Mouse (Mus musculus): ENCODE data around the gene Rsbn1l.

Gene Rsbn1l

DNA sequence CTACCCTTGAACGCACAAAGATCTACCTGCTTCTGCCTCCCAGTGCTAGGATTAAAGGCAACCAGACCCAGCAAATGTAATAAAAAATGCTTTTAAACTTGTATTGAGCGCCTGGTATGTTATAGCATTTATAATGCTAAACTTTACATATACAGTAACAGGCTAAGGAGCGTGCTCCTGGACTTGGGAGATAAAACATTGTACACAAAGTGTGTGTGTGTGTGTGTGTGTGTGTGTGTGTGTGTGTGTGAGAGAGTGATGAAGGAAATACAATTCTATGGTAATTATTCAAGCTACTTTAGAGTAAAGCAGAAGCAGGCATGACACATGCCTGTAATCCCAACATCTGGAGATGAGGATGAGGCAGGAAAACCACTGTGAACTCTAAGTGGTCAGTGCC lies at the start of gene Rsbn1l:
Gene Rsbn1l (minus strand): TSS at position 101 of the 400 bp plus-strand sequence.
- DNase-seq (ENCODE audit: low spot score) = no peak

DNA sequence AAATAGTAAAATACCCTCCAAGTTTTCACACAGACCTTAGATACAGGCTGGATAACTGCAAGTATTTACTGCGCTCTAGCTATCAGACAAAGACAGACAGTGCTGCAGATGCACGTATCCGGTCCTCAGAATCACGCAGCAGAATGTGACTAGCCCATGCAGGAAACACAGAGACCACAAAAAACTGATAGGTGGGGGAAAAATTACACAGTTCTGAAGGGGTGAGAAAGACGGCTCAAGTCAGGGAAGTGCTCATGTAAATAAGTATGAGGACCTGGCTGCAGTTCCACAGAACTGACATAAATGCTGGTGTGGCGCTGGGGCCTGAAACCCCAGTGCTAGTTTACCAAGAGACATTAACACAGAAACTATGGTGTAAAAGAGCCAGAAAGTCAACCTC lies 46.5 kb upstream of the Rsbn1l start:
- DNase-seq (ENCODE audit: low spot score) = no peak

DNA sequence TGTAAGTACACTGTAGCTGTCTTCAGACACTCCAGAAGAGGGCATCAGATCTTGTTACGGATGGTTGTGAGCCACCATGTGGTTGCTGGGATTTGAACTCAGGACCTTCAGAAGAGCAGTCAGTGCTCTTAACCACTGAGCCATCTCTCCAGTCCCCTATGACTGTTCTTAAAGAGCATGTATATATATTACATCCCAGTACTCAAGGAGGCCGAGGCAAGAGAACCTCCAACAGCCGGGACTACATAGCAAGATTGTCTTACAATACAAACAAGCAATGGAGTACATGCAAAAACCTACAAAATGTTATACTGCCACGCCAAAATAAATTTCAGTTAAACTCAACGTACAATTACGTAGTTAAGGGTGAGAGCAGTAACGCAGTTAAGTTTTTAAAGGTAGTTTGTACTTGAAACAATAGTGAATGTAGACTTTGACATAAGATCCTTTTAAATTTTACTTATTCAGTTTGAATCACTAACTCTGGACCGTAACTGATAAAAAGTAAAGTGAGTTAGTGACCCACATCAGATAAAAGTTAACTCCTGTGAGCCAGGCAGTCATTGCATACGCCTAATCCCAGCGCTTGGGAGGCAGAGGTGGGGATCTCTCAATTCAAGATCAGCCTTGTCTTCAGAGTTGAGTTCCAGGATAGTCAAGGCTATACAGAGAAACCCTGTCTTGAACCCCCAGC lies 45.6 kb upstream of the Rsbn1l start:
- DNase-seq (ENCODE audit: low spot score) = no peak

DNA sequence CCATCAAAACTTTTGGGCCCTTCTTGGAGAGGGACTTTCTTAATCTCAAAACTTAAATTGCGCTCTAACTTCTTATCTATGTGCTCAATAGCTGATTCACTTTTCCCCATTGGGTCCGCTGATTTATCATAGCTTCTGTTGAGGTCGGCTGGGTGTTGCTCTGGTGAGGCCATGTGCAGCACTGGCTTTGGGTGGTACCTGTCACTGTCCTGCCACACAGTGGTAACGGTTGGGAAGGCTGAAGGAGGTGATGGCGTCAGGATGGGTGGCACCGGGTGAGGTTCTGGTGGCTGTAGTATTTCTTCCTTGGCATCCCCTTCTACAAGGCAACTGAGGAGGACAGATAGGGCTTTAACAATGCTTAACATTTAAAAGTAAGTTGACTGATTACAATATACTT lies 42.2 kb upstream of the Rsbn1l start:
- DNase-seq (ENCODE audit: low spot score) = no peak

DNA sequence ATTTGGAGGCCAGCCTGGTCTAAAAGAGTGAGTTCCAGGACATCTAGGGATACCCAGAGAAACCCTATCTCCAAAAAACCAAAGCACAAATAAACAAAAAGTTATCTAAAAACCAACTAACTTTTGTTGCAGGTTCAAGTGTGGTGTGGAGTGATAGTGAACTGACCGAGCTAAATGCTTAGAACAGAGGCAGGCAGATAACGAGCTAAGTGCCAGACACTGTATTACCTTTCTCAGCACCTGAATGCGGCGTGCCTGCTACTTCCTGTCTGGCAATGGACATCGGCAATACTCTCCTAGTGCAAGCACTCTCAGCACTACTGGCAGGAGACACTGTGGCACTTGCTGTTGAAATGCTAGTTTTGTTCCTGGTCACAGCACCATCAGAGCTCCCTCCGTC lies 41.4 kb upstream of the Rsbn1l start:
- no peak for DNase-seq (ENCODE audit: low spot score)

DNA sequence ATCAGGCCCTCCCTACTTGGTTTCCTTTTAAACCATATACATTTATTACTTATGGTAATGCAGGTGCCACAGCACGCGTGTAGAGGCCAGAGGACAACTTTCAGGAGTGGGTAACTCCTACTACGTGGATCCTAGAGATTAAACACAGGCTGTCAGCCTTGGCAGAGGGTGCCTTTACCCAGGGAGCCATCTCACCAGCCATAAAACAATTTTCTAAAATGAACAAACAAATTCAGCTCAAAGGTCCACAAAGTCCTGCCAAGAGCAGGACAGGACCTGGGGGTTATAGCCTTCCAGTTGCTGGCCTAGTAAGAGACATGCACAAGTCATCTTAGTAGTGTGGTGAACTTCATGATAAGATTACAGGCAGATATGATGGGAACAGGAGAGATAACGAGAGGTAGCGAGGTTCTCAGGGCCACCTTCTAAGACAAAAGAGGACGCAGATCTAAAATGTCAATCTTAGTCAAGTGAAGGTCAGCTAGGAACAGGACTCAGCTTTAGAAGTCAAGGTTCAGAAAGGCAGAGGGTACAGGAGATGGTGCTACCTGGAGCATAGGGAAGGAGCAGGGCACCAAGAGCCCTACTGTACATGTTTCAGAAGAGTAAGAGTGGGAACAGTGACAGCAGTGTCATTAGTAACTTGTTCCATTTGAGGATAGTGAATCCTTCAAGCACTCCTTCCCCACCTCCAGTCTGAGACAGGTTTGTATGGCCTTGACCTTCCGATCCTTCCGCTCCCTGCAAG lies 34.0 kb upstream of the Rsbn1l start:
- no peak for DNase-seq (ENCODE audit: low spot score)

DNA sequence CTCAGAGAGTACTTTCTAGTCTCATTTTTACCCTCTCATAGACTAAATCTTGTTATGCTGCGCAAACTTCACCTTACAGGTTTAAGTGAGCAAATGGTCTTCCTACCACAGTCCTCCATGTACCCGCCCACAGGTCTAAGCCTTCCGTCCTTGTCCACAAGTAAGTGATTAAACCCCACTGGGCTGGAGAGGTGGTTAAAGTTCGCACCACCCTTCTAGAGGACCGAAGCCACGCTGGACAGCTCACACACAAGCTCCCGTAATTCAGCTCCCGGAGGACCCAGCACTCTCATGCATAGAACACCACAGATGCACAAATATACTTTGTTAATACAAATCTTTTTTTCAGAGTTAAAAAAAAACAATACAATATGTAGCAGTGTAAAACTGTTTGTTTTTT lies 30.1 kb upstream of the Rsbn1l start:
- no peak for DNase-seq (ENCODE audit: low spot score)

DNA sequence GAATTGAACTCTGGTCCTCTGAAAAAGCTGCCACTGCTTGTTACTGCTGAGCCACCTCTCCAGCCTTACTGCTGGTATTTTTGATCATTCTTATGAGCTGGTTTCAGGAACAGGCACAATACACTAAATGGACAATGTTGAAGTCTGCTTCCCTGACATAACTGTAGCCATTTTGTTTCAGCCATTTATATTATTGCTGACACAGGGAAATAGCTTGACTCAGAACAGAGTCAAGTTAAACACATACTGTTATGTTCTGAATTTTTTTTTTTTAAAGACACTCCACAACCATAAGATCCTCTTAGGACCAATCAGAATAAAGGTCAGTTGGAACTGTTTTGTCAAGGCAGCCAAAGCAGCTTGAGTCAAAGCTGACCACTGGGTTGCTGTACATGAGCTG lies 27.3 kb upstream of the Rsbn1l start:
- no peak for DNase-seq (ENCODE audit: low spot score)

DNA sequence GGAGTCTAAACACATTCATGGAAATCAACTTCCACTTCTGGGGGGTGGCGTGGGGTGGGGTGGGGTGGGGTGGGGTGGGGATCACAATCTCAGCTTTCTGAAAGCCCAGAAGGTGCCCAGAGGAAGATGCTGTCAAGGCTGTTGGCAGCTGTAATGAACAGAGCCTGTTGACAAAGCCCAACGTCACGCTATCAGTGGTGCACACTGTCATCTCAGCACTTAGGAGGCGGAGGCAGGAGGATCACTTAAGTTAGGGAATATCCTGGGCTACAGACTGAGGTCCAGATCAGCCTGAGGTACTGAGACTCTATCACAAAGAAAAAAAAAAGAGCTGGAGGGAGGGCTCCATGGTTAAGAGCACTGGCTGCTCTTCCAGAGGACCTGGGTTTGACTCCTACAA lies 18.5 kb upstream of the Rsbn1l start:
- DNase-seq (ENCODE audit: low spot score) = no peak

DNA sequence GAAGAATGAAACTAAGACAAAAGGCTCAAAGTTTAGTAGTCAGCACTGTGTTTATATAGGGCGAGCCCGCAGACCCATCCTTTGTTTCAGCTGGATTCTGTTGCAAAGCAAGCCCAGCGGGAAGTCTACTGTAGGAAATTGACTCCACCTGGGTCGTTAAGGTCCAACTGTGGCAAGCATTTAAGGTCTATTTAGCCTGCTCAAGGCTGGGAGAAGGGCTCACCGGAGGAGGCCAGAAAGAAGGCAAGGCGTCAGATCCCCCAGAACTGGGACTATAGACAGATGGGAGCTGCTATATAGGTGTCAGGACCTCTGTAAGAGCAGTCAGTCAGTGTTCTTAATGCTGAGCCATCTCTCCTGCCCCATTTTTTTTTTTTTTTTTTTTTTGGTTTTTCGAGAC lies 17.8 kb upstream of the Rsbn1l start:
- DNase-seq (ENCODE audit: low spot score) = no peak

DNA sequence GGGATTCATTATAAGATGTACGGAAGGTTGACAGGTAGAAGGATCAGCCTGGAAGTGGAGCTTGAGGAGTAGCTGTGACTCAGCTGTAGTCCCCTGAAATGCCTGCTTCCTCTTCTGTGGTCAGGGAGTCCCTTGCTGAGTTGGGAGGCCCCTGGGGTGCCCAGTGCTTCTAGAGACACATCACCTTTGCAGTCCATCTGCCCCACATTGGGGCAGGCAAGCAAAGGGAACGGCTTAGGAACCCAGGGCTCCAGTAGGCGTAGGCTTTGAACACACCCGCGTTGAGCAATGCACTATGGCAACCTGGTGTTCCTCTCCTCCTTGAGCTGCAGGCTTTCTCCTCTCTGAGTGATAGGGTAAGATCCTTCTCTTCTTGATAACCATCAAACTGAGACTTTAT lies 16.9 kb upstream of the Rsbn1l start:
- no peak for DNase-seq (ENCODE audit: low spot score)

DNA sequence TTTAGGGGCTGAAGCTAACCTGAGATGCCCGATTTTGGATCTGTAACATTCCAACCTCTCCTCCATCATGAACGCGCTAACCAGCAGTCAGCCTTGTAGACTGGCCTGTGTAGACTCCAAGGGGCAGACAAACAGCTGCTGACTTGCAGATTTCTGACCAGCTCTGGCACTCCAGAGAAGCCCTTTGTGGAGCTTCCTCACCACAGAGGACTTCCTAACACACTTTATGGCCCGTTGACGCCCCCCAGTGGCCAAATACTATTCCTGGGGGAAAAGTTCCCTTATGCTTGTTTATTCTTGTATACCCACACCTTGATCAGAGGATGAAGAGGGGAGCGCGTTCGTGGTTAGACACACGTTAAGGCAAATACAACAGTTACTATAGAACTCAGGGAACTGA lies 12.8 kb upstream of the Rsbn1l start:
- DNase-seq (ENCODE audit: low spot score) = no peak

DNA sequence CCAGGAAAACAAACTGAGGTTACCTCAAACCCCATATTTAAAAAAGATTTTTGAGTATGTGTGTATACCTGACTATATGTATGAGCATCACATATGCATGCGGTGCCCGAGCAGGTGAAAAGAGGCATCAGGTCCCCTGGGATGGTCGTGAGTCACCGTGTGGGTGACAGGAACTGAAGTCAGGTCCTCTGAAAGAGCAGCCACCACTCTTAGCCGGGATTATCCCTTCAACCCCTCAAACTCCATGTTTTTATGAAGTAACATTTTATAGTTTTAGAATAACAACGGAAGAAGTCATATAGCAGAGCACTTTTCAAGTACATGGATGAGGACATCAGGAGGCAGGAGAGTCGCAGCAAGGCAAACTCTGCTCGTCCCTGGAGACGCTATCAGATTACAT lies 12.3 kb upstream of the Rsbn1l start:
- DNase-seq (ENCODE audit: low spot score) = no peak

DNA sequence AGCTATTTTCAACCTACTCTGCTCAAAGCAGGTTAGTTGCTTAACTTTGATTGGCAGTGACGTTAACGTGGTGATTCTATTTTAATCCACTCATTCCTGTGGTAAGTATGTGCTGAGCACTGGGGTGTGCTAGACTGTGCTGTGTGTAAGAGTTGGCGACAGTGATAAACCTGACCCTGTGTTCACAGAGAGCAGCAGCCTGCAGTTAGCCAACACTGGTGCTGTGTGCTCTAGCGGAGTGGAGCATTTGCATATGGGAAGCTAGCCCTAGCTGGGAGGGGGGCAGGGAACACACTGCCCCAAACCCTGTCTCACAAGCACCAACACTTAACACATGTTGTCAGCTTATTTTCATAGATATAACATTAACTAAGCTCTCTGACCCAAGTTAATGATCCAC lies 11.7 kb upstream of the Rsbn1l start:
- DNase-seq (ENCODE audit: low spot score) = no peak

DNA sequence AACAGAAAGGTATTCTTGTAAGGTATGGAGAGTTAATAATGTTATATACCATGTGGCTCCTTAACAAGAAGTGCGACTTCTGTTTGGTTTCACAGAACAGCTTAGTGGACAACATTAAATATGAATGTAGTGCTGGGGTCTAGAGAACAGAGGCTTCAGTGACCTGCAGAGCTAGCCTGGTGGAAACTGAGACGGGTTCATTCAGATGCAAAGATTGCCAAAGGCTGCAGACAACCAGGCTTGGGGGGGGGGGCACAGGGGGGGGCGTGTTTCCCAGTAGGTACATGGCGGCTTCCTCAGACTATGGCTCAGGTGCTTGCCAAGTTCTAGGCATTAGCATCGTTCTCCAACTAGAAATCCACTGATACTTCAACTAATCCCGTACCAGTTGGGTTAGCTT lies 8.2 kb upstream of the Rsbn1l start:
- no peak for DNase-seq (ENCODE audit: low spot score)

DNA sequence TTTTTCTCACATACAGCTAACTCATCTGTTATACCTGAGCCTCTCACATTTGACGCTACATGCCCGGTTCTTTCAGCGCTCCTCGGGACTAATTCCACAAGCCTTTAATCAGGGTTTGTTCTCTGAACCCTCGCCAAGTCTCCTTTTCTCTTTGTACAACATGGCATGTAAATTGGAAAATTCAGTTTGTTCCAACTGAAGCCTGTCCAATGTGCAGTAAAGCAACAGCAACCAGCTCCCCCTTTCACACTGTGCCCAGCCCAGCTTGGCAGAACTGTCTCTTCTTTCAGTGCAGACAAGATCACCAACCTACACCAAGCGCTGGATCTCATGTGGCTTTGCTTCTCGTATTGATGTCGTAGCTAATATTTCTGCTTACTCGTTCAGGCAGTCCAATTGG lies 7.1 kb upstream of the Rsbn1l start:
- DNase-seq (ENCODE audit: low spot score) = no peak

DNA sequence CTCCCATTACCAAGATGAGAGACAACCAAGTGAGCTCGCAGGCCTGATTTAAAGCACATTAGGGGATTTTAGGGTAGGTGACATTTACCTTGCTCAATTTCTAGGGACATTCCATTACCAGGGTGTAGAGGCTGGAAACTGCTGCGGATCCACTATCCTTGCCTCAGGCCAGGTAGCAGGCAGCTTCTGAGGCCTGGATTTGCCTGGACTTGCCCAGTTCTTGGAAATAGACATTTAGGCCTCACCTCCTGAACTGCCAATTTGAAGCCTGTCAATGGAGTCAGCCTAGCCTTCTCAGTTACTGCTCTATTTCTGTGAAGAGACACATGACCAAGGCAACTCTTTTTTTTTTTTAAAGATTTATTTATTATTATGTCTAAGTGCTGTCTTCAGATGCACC lies 4.7 kb upstream of the Rsbn1l start:
- DNase-seq (ENCODE audit: low spot score) = no peak

DNA sequence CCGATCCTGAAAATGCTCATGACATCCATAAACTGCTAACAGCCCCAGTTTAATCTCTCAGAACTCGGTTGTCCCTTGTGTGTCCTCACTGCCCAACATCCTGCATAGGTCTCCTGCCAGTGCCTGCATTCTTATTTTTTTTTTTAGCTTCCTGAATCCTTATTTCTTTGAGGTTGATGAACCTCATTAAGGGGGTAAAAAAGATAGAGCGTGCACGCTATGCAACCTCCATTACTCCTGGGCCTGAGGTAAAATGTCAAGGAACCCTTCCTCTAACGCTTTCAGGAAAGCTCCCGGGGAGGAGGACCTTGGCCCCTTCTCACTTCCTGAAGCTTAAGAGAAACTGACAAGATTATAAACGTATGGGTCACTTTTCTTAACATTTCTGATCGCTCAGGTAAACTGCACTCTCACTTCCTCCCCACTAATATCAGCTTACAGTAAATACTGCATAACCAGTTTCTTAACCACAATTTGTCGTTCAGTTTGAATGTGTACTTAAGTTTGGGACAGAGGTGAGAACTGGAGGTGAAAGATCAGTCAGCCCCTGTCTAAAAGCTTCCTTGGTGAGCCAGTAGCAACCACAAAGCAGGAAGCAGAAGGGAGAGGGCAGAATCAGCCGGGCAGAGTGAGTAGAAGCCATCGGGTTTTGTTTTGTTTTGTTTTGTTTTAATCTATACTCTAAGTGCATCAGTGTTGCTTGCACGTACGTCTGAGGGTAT lies 923 bp downstream of the Rsbn1l start:
- DNase-seq (ENCODE audit: low spot score) = no peak

DNA sequence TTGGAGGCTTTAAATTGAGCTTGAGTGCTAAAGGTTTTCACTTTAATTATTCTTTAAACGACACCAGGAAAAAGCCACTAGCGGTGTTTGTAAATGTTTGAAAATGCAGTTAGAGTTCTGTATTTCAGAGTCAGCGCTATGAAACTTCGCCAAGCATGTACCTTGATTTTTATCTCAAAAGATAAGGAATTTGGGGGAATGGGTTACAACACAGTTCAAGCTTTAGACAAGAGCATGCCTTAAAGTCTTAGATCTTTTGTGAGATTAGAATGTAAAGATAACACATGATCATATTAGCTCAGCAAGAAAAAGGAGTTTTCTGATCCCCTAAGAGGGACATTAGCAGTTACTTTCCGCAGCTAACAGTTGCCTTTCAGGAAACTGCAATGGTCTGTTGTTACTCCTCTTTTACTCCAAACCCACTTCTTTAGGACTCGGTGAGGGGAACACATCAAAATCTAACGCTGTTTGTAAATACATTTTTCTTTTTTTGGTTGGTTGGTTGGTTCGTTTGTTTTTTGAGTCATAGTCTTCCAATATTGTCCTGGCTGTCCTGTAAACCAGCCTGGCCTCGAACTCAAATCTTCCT lies 3.8 kb downstream of the Rsbn1l start:
- no peak for DNase-seq (ENCODE audit: low spot score)

DNA sequence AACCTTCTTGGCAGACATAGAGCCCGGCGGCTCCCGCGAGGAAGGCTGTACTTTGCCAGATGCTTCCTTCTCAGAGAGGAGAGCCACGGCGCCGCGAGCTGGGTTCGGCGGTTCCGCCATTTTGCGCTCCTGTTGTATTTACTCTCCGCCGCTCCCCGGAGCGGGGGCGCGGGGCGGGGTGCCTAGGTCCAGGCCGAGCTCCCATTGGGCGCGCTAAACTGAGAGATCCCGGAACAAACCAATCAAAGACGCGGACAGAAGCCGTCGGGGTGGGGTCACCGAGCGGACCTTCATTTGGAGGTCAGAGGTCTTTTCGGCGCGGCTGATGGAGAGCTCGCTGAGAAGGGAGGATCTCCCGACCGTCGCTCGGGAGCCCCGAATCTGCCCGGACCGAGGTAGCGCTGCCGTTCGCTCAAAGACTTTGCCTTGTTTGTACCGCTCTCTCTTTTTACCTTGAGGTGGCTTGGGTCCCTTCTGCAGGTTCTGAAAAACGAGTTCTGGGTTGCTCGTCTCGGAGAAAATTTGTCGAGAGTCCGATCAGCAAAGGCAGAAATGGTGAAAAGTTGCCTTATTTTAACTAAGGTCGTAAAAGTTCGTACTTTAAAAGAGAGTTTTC lies 4.4 kb downstream of the Rsbn1l start:
- DNase-seq (ENCODE audit: low spot score) = peak; percentile 95

DNA sequence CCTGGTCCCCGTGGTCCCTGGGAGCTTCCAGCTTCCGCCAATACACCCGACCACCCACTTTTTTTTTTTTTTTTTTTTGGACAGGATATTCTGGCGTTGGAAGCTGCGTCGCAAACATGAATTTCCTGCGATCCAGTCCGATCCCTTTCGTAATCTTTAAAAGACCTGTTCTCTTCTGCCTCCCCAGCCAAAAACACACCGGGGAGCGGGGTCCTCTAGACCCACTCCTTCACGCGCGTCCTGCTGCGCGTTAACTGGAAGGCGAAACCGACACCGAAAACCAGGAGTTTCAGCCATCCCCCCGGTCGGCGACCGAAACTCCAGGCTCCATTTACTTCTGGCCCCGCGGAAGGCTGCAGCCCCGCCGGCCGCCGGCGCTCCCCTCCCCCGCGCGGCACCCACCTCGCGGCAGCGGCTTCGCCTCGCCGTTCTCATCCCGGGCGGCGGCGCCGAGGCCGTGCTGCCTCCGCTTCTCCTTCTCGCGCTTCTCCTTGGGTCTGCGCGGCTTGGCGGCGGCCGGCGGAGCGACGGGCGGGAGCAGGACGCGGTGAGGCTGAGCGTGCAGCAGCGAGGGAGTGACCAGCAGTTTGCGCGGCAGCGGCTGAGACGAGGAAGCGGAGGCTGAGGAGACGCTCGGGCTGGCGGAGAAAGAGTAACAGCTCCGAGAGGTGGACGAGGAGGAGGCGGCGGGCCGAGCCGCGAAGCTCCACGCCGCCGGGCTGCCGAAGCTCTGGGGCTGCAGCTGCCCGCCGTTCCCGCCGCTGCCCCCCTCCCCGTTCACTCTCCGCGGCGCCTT lies 5.1 kb downstream of the Rsbn1l start:
- peak; percentile 31 for DNase-seq (ENCODE audit: low spot score)

DNA sequence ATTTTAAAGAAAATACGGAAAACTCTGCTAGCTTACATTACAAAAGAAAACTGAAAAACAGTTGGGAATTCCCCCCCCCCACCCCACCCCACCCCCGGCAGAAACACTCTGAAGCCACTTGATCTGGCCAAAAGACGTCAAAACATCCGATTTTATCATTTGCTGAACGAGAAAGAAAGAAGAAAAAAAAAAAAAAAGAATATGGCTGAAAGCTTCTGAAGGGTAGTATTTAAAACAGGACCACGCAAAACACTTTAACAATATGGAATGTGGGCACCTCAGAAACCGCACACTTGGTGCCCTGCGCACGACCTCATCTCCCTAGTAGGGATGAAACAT lies 5.7 kb downstream of the Rsbn1l start:
- DNase-seq (ENCODE audit: low spot score) = no peak

All from ovary, adult 18-20 months (tissue).